ENCODE assay signal across 21 mouse cellular contexts in the genomic region with DNA sequence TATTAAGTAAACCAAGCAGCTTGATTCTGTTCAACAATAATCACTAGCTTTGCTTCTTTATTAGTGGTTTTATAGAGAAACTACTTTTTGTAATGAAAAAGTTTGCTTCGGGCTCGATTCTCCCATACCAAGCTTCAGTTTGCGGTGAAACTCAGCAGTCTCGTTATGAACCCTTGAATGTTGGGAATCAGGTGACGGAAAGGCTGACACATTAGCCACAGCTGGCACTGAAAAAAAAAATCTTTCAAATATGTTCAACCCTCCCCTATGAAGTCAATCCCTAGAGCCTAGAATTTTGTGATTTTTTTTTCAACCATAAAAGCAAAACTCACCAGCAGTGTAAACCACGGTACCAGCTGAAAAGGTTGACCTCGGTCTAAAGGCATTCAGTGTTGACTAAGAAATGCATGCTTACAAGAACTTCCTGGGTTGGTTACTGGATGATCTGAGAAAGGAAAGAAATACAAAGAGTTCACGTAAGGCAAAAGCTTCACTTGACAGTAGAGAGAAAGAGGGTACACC.
DNase-seq lines count a peak whose midpoint lies in the region; ATAC-seq and TF ChIP-seq lines count a peak whose summit lies in the region.
"Had no signal": no experiment of that assay in that cellular context is flagged by ENCODE, and none has a peak within 500 bp of the region (broad histone marks: within the 10 kb centered on the region; RNA-seq: fewer than 3 reads in every experiment).

No protein-coding gene starts in this region.

- no peaks in the 10 kb centered on the region for H3K9me3 ChIP-seq in limb, embryonic 12.5 days
- no peaks in the 10 kb centered on the region for H3K9me3 ChIP-seq in limb, embryonic 10.5 days (replicated peaks)
- H3K9me3 ChIP-seq in limb, embryonic 13.5 days = no peaks in the 10 kb centered on the region
- H3K9me3 ChIP-seq: embryonic facial prominence, embryonic 13.5 days; forebrain, embryonic 15.5 days; heart, embryonic 10.5 days had no signal

- H3K4me3 ChIP-seq in limb, embryonic 12.5 days (replicated peaks) = no peak overlapping the region
- no peak overlapping the region for H3K4me3 ChIP-seq in limb, embryonic 10.5 days
- no peak overlapping the region for H3K4me3 ChIP-seq in limb, embryonic 13.5 days
- no peak overlapping the region for H3K4me3 ChIP-seq in left cerebral cortex, adult 2 months
- H3K4me3 ChIP-seq: embryonic facial prominence, embryonic 13.5 days; erythroblast, embryonic 14.5 days; forebrain, embryonic 15.5 days; heart, embryonic 10.5 days had no signal

- no peaks in the 10 kb centered on the region for H3K36me3 ChIP-seq in limb, embryonic 12.5 days
- no peaks in the 10 kb centered on the region for H3K36me3 ChIP-seq in limb, embryonic 10.5 days
- H3K36me3 ChIP-seq in limb, embryonic 13.5 days = no peaks in the 10 kb centered on the region
- H3K36me3 ChIP-seq: forebrain, embryonic 15.5 days; heart, embryonic 10.5 days had no signal

- DNase-seq in limb, embryonic 10.5 days (ENCODE audit: low spot score) = no peak
- peak; percentile 54 for DNase-seq in Muller cell, postnatal 12 days (ENCODE audit: inconsistent ontology term)
- no peak for DNase-seq in left cerebral cortex, adult 2 months (ENCODE audit: extremely low spot score in 1 of 2, low spot score in 2 of 2)
- DNase-seq in heart, postnatal 36 days = no peak
- no peak for DNase-seq in left cerebral cortex, adult 9 months (ENCODE audit: low spot score in 2 of 2)
- DNase-seq in cerebellum, postnatal 14 days = no peak
- DNase-seq: adrenal gland, adult 8-10 months; cerebellum, adult 11 months; cerebellum, adult 8-10 months; cerebellum, postnatal 25 days; gastrocnemius, postnatal 36 days; heart, adult 11 months; heart, postnatal 10 days had no signal

- TF ChIP-seq CTCF in left cerebral cortex, adult 2 months (IDR thresholded peaks at IDR 0.05) = no peak

- no peak overlapping the region for H3K4me2 ChIP-seq in limb, embryonic 12.5 days
- H3K4me2 ChIP-seq in limb, embryonic 13.5 days (replicated peaks) = peak overlapping the region; percentile 14; the same call in 1 of the 2 replicates
- H3K4me2 ChIP-seq: embryonic facial prominence, embryonic 13.5 days; forebrain, embryonic 15.5 days; hindbrain, embryonic 14.5 days had no signal

- H3K27ac ChIP-seq in limb, embryonic 12.5 days = peak overlapping the region; percentile 47
- no peak overlapping the region for H3K27ac ChIP-seq in limb, embryonic 10.5 days
- H3K27ac ChIP-seq in limb, embryonic 13.5 days = peak overlapping the region; percentile 44; the same call in 1 of the 2 replicates
- H3K27ac ChIP-seq in left cerebral cortex, adult 2 months = no peak overlapping the region
- H3K27ac ChIP-seq: embryonic facial prominence, embryonic 13.5 days; forebrain, embryonic 15.5 days; heart, embryonic 10.5 days; hindbrain, embryonic 14.5 days had no signal

- no peak for ATAC-seq in limb, embryonic 12.5 days (ENCODE audit: insufficient number of reproducible peaks, insufficient read depth, low FRiP score, low TSS enrichment, low read depth)
- peak; percentile 5; the same call in 1 of the 2 replicates for ATAC-seq in limb, embryonic 13.5 days (ENCODE audit: low FRiP score, low read depth)
- ATAC-seq: forebrain, embryonic 15.5 days; intestine, embryonic 16.5 days had no signal

- H3K4me1 ChIP-seq in limb, embryonic 12.5 days (replicated peaks) = peaks cover 35% of the 10 kb centered on the region
- no peaks in the 10 kb centered on the region for H3K4me1 ChIP-seq in limb, embryonic 10.5 days
- H3K4me1 ChIP-seq in limb, embryonic 13.5 days = peaks cover 40% of the 10 kb centered on the region
- H3K4me1 ChIP-seq: forebrain, embryonic 15.5 days had no signal

- intact Hi-C loops in left cerebral cortex, adult 2 months (cut with DNase I) = no loop called here
- intact Hi-C loops in heart, postnatal 36 days (cut with DNase I) = no loop called here

- H3K9ac ChIP-seq in limb, embryonic 12.5 days (replicated peaks) = no peak overlapping the region
- no peak overlapping the region for H3K9ac ChIP-seq in limb, embryonic 13.5 days
- H3K9ac ChIP-seq: embryonic facial prominence, embryonic 13.5 days; forebrain, embryonic 15.5 days; hindbrain, embryonic 14.5 days had no signal

- no peaks in the 10 kb centered on the region for H3K27me3 ChIP-seq in limb, embryonic 12.5 days
- no peaks in the 10 kb centered on the region for H3K27me3 ChIP-seq in limb, embryonic 10.5 days (ENCODE audit: low read depth, poor library complexity, severe bottlenecking)
- H3K27me3 ChIP-seq in limb, embryonic 13.5 days = no peaks in the 10 kb centered on the region
- H3K27me3 ChIP-seq: embryonic facial prominence, embryonic 13.5 days; forebrain, embryonic 15.5 days had no signal

- 55% methylated on average over 8 of the region's 8 CpGs for WGBS in limb, embryonic 12.5 days
- 92% methylated on average over 8 of the region's 8 CpGs for WGBS in limb, embryonic 10.5 days
- whole genome bisulfite sequencing in limb, embryonic 13.5 days = 36% methylated on average over 8 of the region's 8 CpGs

Comparison
In these comparisons a context has a peak if more than half of its experiments do, and no peak if none do; other contexts are left out.
1. H3K27ac ChIP-seq: peak in limb, embryonic 12.5 days (single experiment) and limb, embryonic 13.5 days (single experiment); none in limb, embryonic 10.5 days (single experiment) and left cerebral cortex, adult 2 months (single experiment).